Mouse (Mus musculus) CH12.LX (cell line): ENCODE results near the gene C1rl. TPM values are rescaled to one million over a fixed set of nuclear protein-coding genes. Genes with fewer than 3 reads are reported as not detected.

Experiments
- DNase-seq: peaks from one replicate; pipeline ENCODE4 v3.0.0-alpha.2; 2013; ENCODE audit errors: extremely low read depth
- H3K27ac ChIP-seq: 2 replicates; pipeline ENCODE4 v1.5.1; 2012; ENCODE audit warnings: low read depth, mild to moderate bottlenecking, control low read depth, moderate library complexity; ENCODE audit not compliant: insufficient read depth
- H3K27me3 ChIP-seq: replicated peaks from 2 replicates; pipeline ENCODE3; 2012; ENCODE audit warnings: inconsistent platforms
- H3K36me3 ChIP-seq, 2 experiments: replicated peaks in 1 of 2; 2 replicates each; pipeline versions ENCODE3 to v1.6.1; 2012; ENCODE audit warnings: inconsistent platforms in 1 of 2, low read length in 1 of 2, mild to moderate bottlenecking in 1 of 2, mixed read lengths in 1 of 2, moderate library complexity in 1 of 2; ENCODE audit not compliant: control insufficient read depth in 1 of 2, insufficient read depth in 1 of 2
- H3K4me1 ChIP-seq, 2 experiments: 2 replicates each; pipeline ENCODE4 v1.6.1; 2012; ENCODE audit warnings: inconsistent platforms in 1 of 2, moderate library complexity in 1 of 2; ENCODE audit not compliant: insufficient read depth in 2 of 2, control insufficient read depth in 1 of 2
- H3K4me2 ChIP-seq: 2 replicates; pipeline ENCODE4 v1.6.1; 2012; ENCODE audit warnings: low read depth, mild to moderate bottlenecking, control low read depth; ENCODE audit not compliant: poor library complexity, insufficient read depth, severe bottlenecking
- H3K4me3 ChIP-seq, 3 experiments: fragments of 150-350 bp in 1 of 3; sonication (generic) in 1 of 3; replicated peaks in 1 of 3; 2 replicates each; pipeline versions ENCODE3 to v1.5.1; 2011 to 2012; ENCODE audit warnings: low read depth in 2 of 3, low read length in 2 of 3, mild to moderate bottlenecking in 2 of 3, moderate library complexity in 2 of 3, control low read depth in 1 of 3, improper control_type of control experiment in 1 of 3, inconsistent platforms in 1 of 3, mixed read lengths in 1 of 3; ENCODE audit not compliant: poor library complexity in 1 of 3
- H3K79me2 ChIP-seq: replicated peaks from 2 replicates; pipeline ENCODE4 v1.6.1; 2012; ENCODE audit warnings: mild to moderate bottlenecking, moderate library complexity; ENCODE audit not compliant: control insufficient read depth, poor library complexity, insufficient read depth, severe bottlenecking; ENCODE audit errors: extremely low read depth
- H3K9ac ChIP-seq: 2 replicates; pipeline ENCODE4 v1.6.1; 2012; ENCODE audit warnings: low read depth, mild to moderate bottlenecking, control low read depth, moderate library complexity; ENCODE audit not compliant: insufficient read depth
- H3K9me3 ChIP-seq: replicated peaks from 2 replicates; pipeline ENCODE3; 2012; ENCODE audit warnings: low read length, inconsistent platforms, mixed read lengths
- BHLHE40 ChIP-seq: IDR thresholded peaks from 2 replicates; pipeline ENCODE4 v1.6.1; 2011; ENCODE audit warnings: mild to moderate bottlenecking, low read depth, low read length, improper control_type of control experiment
- CHD1 ChIP-seq: IDR thresholded peaks from 2 replicates; pipeline ENCODE4 v1.6.1; 2012; ENCODE audit warnings: low read depth, low read length, improper control_type of control experiment, inconsistent platforms
- CHD2 ChIP-seq: IDR thresholded peaks from 2 replicates; pipeline ENCODE4 v1.6.1; 2011; ENCODE audit warnings: low read length, improper control_type of control experiment
- E2F4 ChIP-seq: IDR thresholded peaks from 2 replicates; pipeline ENCODE4 v1.6.1; 2011; ENCODE audit warnings: low read depth, low read length, improper control_type of control experiment; ENCODE audit not compliant: insufficient replicate concordance
- EP300 ChIP-seq: IDR thresholded peaks from 2 replicates; pipeline ENCODE4 v1.6.1; 2011; ENCODE audit warnings: low read length, improper control_type of control experiment
- JUND ChIP-seq: conservative IDR thresholded peaks from 2 replicates; pipeline ENCODE4 v1.6.1; 2011; ENCODE audit warnings: low read depth, low read length, improper control_type of control experiment
- KAT2A ChIP-seq: IDR thresholded peaks from 2 replicates; pipeline ENCODE4 v1.6.1; 2012; ENCODE audit warnings: low read length, improper control_type of control experiment, inconsistent platforms; ENCODE audit not compliant: insufficient replicate concordance
- MAZ ChIP-seq: IDR thresholded peaks from 2 replicates; pipeline ENCODE4 v1.6.1; 2012; ENCODE audit warnings: low read depth, mild to moderate bottlenecking, inconsistent platforms, low read length, improper control_type of control experiment, moderate library complexity
- MEF2A ChIP-seq: IDR thresholded peaks from 2 replicates; pipeline ENCODE4 v1.6.1; 2014; ENCODE audit warnings: low read depth, mild to moderate bottlenecking, inconsistent platforms, low read length, improper control_type of control experiment, borderline replicate concordance
- MYC ChIP-seq: IDR thresholded peaks from 2 replicates; pipeline ENCODE4 v1.6.1; 2011; ENCODE audit warnings: low read depth, mild to moderate bottlenecking, improper control_type of control experiment, low read length
- NELFE ChIP-seq: IDR thresholded peaks from 2 replicates; pipeline ENCODE4 v1.6.1; 2011; ENCODE audit warnings: low read depth, low read length, improper control_type of control experiment
- PAX5 ChIP-seq: IDR thresholded peaks from 2 replicates; pipeline ENCODE4 v1.6.1; 2012; ENCODE audit warnings: low read length, inconsistent platforms, mixed read lengths
- POLR2A ChIP-seq: IDR thresholded peaks from 2 replicates; pipeline ENCODE4 v1.6.1; 2011; ENCODE audit warnings: low read depth, mild to moderate bottlenecking, improper control_type of control experiment, low read length
- RAD21 ChIP-seq: IDR thresholded peaks from 2 replicates; pipeline ENCODE4 v1.6.1; 2011; ENCODE audit warnings: low read depth, mild to moderate bottlenecking, low read length, improper control_type of control experiment, moderate library complexity
- RCOR1 ChIP-seq: conservative IDR thresholded peaks from 2 replicates; pipeline ENCODE4 v1.6.1; 2012; ENCODE audit warnings: low read depth, mild to moderate bottlenecking, inconsistent platforms, low read length, improper control_type of control experiment
- SIN3A ChIP-seq: IDR thresholded peaks from 2 replicates; pipeline ENCODE4 v1.6.1; 2012; ENCODE audit warnings: low read length, improper control_type of control experiment, inconsistent platforms
- SMC3 ChIP-seq: IDR thresholded peaks from 2 replicates; pipeline ENCODE4 v1.6.1; 2011; ENCODE audit warnings: low read depth, low read length, improper control_type of control experiment
- TBP ChIP-seq: conservative IDR thresholded peaks from 2 replicates; pipeline ENCODE4 v1.6.1; 2011; ENCODE audit warnings: low read depth, low read length, improper control_type of control experiment
- TCF12 ChIP-seq: IDR thresholded peaks from 2 replicates; pipeline ENCODE4 v1.6.1; 2014; ENCODE audit warnings: low read depth, mild to moderate bottlenecking, inconsistent platforms, low read length, improper control_type of control experiment
- UBTF ChIP-seq: IDR thresholded peaks from 2 replicates; pipeline ENCODE4 v1.6.1; 2012; ENCODE audit warnings: low read depth, mild to moderate bottlenecking, inconsistent platforms, low read length, improper control_type of control experiment, moderate library complexity
- USF1 ChIP-seq: IDR thresholded peaks from 2 replicates; pipeline ENCODE4 v1.6.1; 2014; ENCODE audit warnings: low read depth, mild to moderate bottlenecking, inconsistent platforms, low read length, improper control_type of control experiment
- ZC3H11A ChIP-seq: IDR thresholded peaks from 2 replicates; pipeline ENCODE4 v1.6.1; 2012; ENCODE audit warnings: low read depth, mild to moderate bottlenecking, inconsistent platforms, low read length, improper control_type of control experiment
- ZKSCAN1 ChIP-seq: IDR thresholded peaks from 2 replicates; pipeline ENCODE4 v1.6.1; 2012; ENCODE audit warnings: low read depth, inconsistent platforms, low read length, improper control_type of control experiment, borderline replicate concordance
- ZMIZ1 ChIP-seq: IDR thresholded peaks from 2 replicates; pipeline ENCODE4 v1.6.1; 2012; ENCODE audit warnings: low read depth, mild to moderate bottlenecking, inconsistent platforms, low read length, improper control_type of control experiment
- ZNF384 ChIP-seq: IDR thresholded peaks from 2 replicates; pipeline ENCODE4 v1.6.1; 2012; ENCODE audit warnings: low read depth, low read length, improper control_type of control experiment, inconsistent platforms
- dilution Hi-C: fragments of 300-500 bp; cut with MboI; formaldehyde crosslinking; loops from 2 replicates; pipeline ENCODE4 v1.14.3; 2020; ENCODE audit warnings: low sequenced_read_pairs; ENCODE audit not compliant: extremely low pct_unique_long_range_greater_than_20kb, extremely low pct_ligation_motif_present
- in situ Hi-C: fragments of 300-500 bp; cut with MboI; formaldehyde crosslinking; loops from 3 replicates; pipeline ENCODE4 v1.14.3; 2019; ENCODE audit warnings: low sequenced_read_pairs, low pct_ligation_motif_present, low pct_unique_long_range_greater_than_20kb, mixed read lengths
- polyA plus RNA-seq: library from polyadenylated mRNA; unstranded; fragments of >175 nt; gene quantifications from 2 replicates; pipeline ENCODE4 v1.2.1, GENCODE M21; 2012; ENCODE audit warnings: low read depth; ENCODE audit not compliant: insufficient read length
- total RNA-seq, 2 experiments: library from RNA; depleted of rRNA; stranded (reverse); fragments of 300-350 nt in 1 of 2; fragments of >200 nt in 1 of 2; gene quantifications; 2 replicates each; pipeline ENCODE4 v1.2.3; 2012 to 2014

C1rl gene
- total and polyA plus RNA-seq, 3 experiments = 0.59 to 2.4 (median 1.2) TPM

GRCm38 (mm10) chr6:124484851-124485250 is 8.1 kb upstream of the C1rl start:
- Histone ChIP-seq H3K4me2 (no peak overlapping the region; the same call in 1 of the 2 replicates), H3K27ac (no peak overlapping the region), H3K27me3 (peaks cover 10% of the 10 kb centered on the region), H3K4me1 (peaks cover 6 to 16% of the 10 kb centered on the region in 2 experiments), H3K79me2 (no peaks in the 10 kb centered on the region), H3K4me3 (no peak overlapping the region), H3K36me3 (no peaks in the 10 kb centered on the region), H3K9ac (peak overlapping the region; percentile 28; the same call in 1 of the 2 replicates), H3K9me3 (peaks cover 6% of the 10 kb centered on the region)
- in situ Hi-C loops = no loop called here
- no peak for DNase-seq
- TF ChIP-seq RAD21 = no peak
- dilution Hi-C loops = no loop called here

DNA sequence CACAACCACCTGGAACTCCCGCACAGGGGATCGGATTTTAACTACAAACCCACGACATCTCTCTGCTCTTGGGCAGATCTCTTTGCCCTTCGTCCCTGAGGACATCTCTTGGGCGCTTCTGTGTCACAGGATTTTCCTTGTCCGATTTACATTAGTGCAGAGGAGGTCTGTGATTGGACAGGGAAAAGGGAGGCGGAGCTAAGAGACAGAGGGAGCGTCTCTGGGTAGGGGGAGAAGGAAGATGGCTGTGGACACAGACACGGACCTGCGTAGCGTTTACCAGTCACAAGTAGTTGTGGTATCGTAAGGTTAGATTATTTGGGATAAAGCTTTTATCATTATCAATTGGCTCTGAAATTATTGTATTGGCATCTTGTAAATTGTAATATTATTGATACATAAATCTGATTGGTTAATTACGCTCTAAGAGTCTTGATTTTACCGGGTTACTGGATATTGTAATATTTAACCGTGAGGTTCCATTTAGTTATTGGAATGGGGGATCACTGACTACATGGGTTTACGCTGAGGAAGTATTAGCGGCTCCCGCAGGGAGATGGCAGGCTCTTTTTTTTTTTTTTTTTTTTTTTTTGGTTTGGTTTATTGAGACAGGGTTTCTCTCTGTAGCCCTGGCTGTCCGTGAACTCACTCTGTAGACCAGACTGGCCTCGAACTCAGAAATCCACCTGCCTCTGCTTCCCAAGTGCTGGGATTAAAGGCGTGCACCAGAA is 7.3 kb upstream of the C1rl start:
- dilution Hi-C loops = no loop called here
- in situ Hi-C loops = no loop called here
- H3K4me3 ChIP-seq = peak overlapping the region in 2 of 3 experiments; percentile 37 to 60

GRCm38 (mm10) chr6:124487509-124487908 is 5.4 kb upstream of the C1rl start:
- no peaks in the 10 kb centered on the region for H3K79me2 ChIP-seq
- H3K4me2 ChIP-seq = no peak overlapping the region
- TF ChIP-seq RCOR1 = no peak
- TF ChIP-seq JUND = no peak
- no peak for TF ChIP-seq ZMIZ1
- TF ChIP-seq SMC3 = no peak
- TF ChIP-seq KAT2A = no peak
- no peak for TF ChIP-seq PAX5
- TF ChIP-seq ZC3H11A = no peak
- TF ChIP-seq NELFE = no peak
- no peak for TF ChIP-seq ZKSCAN1
- no peak for TF ChIP-seq EP300
- TF ChIP-seq MAZ = no peak
- TF ChIP-seq, all 38 proteins: peak for 0
- in situ Hi-C loops (no loop called here), dilution Hi-C loops (no loop called here)
- H3K36me3 ChIP-seq = no peaks in the 10 kb centered on the region
- peaks cover 9 to 12% of the 10 kb centered on the region in 2 experiments for H3K4me1 ChIP-seq
- H3K27me3 ChIP-seq = peaks cover 8% of the 10 kb centered on the region
- H3K4me3 ChIP-seq = no peak overlapping the region
- no peak overlapping the region for H3K9ac ChIP-seq
- H3K9me3 ChIP-seq = peaks cover 6% of the 10 kb centered on the region
- no peak overlapping the region for H3K27ac ChIP-seq
- DNase-seq = no peak

More for the DNA sequence above, 7.3 kb upstream of the C1rl start:
- Histone ChIP-seq H3K9ac (peak overlapping the region; percentile 28; the same call in 1 of the 2 replicates), H3K36me3 (no peaks in the 10 kb centered on the region), H3K79me2 (no peaks in the 10 kb centered on the region), H3K27ac (no peak overlapping the region), H3K4me2 (peak overlapping the region; percentile 8; the same call in 1 of the 2 replicates), H3K4me1 (peaks cover 5 to 13% of the 10 kb centered on the region in 2 experiments), H3K27me3 (peaks cover 10% of the 10 kb centered on the region), H3K9me3 (peaks cover 6% of the 10 kb centered on the region)
- peak; percentile 85 for TF ChIP-seq TBP
- no peak; the same call in 1 of the 2 replicates for TF ChIP-seq NELFE
- TF ChIP-seq JUND = no peak
- no peak for TF ChIP-seq CHD1
- TF ChIP-seq SIN3A = 0 out of 2 replicates have a peak, but pooled peaks have one; percentile 29
- no peak for TF ChIP-seq BHLHE40
- peak; percentile 70; the same call in 1 of the 2 replicates for TF ChIP-seq POLR2A
- TF ChIP-seq CHD2 = no peak
- no peak for TF ChIP-seq MEF2A
- no peak for TF ChIP-seq MAZ
- TF ChIP-seq MYC = no peak
- TF ChIP-seq TCF12 = peak; percentile 43
- TF ChIP-seq E2F4 = no peak
- no peak for TF ChIP-seq PAX5
- TF ChIP-seq ZMIZ1 = no peak
- no peak for TF ChIP-seq USF1
- no peak for TF ChIP-seq UBTF
- TF ChIP-seq ZNF384 = peak; percentile 91
- peak; percentile 77 for DNase-seq
